Mouse (Mus musculus): ENCODE measurements around the gene Clns1a.

Clns1a gene

GRCm38 (mm10) chr7:97728666-97729614 lies 32.5 kb downstream of the Clns1a start:
- no peak for DNase-seq (ENCODE audit: low spot score)

GRCm38 (mm10) chr7:97730427-97730826 lies 34.0 kb downstream of the Clns1a start:
- no peak for DNase-seq (ENCODE audit: low spot score)

- DNase-seq (ENCODE audit: low spot score), result no peak
These were observed 37.2 kb downstream of the Clns1a start for GRCm38 (mm10) chr7:97733606-97734005.

GRCm38 (mm10) chr7:97735021-97735420 lies 38.6 kb downstream of the Clns1a start:
- no peak for DNase-seq (ENCODE audit: low spot score)

GRCm38 (mm10) chr7:97735886-97736420 lies 39.5 kb downstream of the Clns1a start:
- DNase-seq (ENCODE audit: low spot score), result no peak

- no peak for DNase-seq (ENCODE audit: low spot score)
These were observed 40.8 kb downstream of the Clns1a start for GRCm38 (mm10) chr7:97737256-97737637.

- DNase-seq (ENCODE audit: low spot score), result peak; percentile 53
These were observed 41.4 kb downstream of the Clns1a start, which contains the start of gene Aqp11 for GRCm38 (mm10) chr7:97737638-97738456. Gene Aqp11, minus strand, starts transcription at chr7:97738289.

- no peak for DNase-seq (ENCODE audit: low spot score)
These were observed 44.5 kb downstream of the Clns1a start for GRCm38 (mm10) chr7:97740948-97741347.

GRCm38 (mm10) chr7:97741756-97742291 lies 45.4 kb downstream of the Clns1a start:
- DNase-seq (ENCODE audit: low spot score), result no peak

- DNase-seq (ENCODE audit: low spot score), result no peak
These were observed 48.9 kb downstream of the Clns1a start for GRCm38 (mm10) chr7:97745299-97745698.

GRCm38 (mm10) chr7:97747176-97747707 lies 50.8 kb downstream of the Clns1a start:
- DNase-seq (ENCODE audit: low spot score), result no peak

- peak; percentile 58 for DNase-seq (ENCODE audit: low spot score)
These were observed 51.5 kb downstream of the Clns1a start for GRCm38 (mm10) chr7:97747787-97748497.

GRCm38 (mm10) chr7:97748527-97749206 lies 52.2 kb downstream of the Clns1a start:
- no peak for DNase-seq (ENCODE audit: low spot score)

- DNase-seq (ENCODE audit: low spot score), result no peak
These were observed 53.1 kb downstream of the Clns1a start for GRCm38 (mm10) chr7:97749207-97750190.

- peak; percentile 59 for DNase-seq (ENCODE audit: low spot score)
These were observed 60.8 kb downstream of the Clns1a start for GRCm38 (mm10) chr7:97756967-97757881.

GRCm38 (mm10) chr7:97764591-97764990 lies 68.2 kb downstream of the Clns1a start:
- DNase-seq (ENCODE audit: low spot score), result no peak

GRCm38 (mm10) chr7:97765181-97765962 lies 68.9 kb downstream of the Clns1a start:
- peak; percentile 65 for DNase-seq (ENCODE audit: low spot score)

- no peak for DNase-seq (ENCODE audit: low spot score)
These were observed 69.5 kb downstream of the Clns1a start for GRCm38 (mm10) chr7:97765963-97766347.
